Mouse (Mus musculus) urinary bladder, postnatal 14 days (tissue): ENCODE results near the gene Hdac10.

Experiments used
- DNase-seq: peaks from one replicate; pipeline ENCODE4 v3.0.0; 2021; ENCODE audit warnings: low spot score

Gene Hdac10

DNA sequence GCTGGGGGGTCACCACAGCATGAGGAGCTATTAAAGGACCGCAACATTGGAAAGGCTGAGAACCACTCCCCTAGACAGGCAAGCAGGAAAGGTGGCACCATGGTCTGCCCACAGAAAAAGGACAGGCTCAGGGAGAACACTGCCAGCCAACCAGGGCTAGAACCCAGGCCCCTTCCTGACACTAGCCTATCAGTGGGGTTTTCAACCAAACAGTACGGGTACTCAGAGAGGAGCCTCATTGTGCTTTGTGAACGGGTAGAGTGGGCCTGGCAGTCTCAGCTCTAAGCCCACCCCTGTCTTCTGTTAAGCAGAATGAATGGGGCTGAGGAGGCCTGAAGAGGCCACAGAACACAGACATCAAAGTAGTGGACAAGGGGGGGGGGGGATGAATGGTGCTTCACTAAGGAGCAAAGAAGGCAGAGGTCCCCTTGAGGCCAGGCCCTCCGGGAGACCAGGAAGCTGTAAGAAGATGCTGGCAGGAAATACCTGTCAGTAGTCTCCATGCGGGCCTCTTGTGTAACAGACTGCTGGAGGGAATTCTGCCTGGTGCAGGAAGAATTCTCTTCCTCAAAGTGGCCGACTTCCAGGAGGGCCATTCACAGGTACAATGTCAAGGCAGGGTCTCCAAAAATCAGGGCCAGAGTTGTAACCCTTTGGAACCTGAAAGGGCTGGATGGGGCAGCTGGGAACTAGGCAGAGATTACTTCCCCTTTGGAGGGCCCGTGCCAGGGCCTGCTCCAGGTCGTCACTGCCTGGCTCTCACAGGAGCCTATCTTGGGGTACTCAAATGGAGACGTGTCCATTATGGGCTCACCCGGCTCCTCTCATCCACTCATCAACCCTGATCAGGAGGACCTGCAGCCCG lies 53.7 kb downstream of the Hdac10 start, which contains the start of gene Trabd:
Gene Trabd, plus strand, starts transcription at position 512 of the 865 bp plus-strand sequence.
- DNase-seq, result no peak

DNA sequence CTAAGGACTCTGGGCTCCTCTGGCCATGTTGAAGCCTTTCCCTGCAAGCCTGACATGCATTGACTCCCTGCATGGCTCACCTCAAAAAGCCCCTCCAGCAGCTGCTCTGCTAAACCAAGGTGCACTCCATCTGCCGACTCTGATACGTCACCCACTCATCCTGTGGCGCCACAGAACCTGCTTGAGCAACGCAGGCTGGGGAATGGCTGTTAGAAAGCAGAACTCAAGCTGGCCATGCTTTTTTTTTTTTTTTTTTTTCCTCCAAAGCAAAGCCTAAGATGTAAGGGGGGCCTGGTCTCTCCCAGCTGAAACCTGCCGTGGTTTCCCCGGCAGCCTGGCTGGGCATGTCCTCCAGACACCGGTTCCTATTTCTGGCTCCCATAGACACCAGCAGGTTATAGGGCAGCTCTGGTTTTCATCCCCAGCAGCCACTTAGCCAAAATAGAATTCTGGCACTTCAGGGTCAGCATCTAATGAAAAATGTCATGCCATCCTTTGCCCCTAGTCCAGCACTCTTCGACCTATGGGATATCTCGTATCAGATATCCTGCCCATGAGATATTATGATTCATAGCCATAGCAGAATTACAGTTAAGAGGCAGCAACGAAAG lies 54.4 kb downstream of the Hdac10 start:
- DNase-seq, result no peak
